8 mouse cellular contexts compared by ENCODE assay signal in the genomic region with DNA sequence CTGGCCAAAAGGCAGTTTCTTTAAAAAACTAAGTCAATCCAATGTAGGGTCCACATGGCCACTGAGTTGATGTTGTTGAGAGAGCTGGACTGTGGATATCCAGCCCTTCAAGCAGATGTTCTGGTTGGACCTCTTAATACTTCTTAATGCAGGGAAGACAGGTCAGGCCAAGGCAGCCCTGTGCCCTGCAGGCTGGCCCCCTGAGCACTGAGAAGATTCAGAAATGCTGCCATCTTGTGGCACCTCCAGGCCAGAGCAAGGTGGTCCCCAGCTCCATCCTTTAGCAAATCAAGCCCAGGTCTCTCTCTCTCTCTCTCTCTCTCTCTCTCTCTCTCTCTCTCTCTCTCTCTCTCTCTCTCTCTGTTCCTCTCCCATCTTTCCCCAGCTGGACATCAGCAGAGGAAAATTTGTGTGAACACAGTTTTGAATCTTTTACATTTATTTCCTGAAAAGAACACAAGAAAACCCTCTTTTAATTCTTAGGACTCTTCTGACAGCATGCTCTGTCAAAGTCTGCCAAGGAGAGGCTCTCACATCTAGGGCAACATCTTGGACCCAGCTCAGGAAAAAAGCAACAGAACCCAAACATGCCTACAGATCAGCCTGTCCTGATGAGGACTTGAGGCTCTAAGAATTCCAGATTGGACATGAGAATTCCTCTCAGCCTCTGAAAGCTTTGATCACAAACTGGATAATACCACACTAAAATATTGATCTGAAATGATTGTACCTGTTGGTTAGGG.
A peak's percentile ranks its signal among the peaks of the same experiment; 100 is the strongest.
DNase-seq lines count a peak whose midpoint lies in the region; ATAC-seq lines count a peak whose summit lies in the region.

No protein-coding gene starts in this region.

- no peaks in the 10 kb centered on the region for H3K36me3 ChIP-seq in embryonic facial prominence, embryonic 11.5 days (replicated peaks; ENCODE audit: control insufficient read depth, insufficient read depth, low read depth, low read length)

- H3K4me3 ChIP-seq in embryonic facial prominence, embryonic 11.5 days (ENCODE audit: low read depth, low read length): no peak overlapping the region

- no peaks in the 10 kb centered on the region for H3K9me3 ChIP-seq in embryonic facial prominence, embryonic 11.5 days (replicated peaks; ENCODE audit: control insufficient read depth, low read length)

- H3K4me2 ChIP-seq in embryonic facial prominence, embryonic 11.5 days (ENCODE audit: low read depth, low read length): no peak overlapping the region

- 0 out of 2 replicates have a peak, but pooled peaks have one; percentile 75 for ATAC-seq in embryonic facial prominence, embryonic 11.5 days (replicated peaks; ENCODE audit: insufficient number of reproducible peaks, low FRiP score, low TSS enrichment, low read depth)
- ATAC-seq in megakaryocyte, adult 5-6 weeks (ENCODE audit: poor library complexity, severe bottlenecking): peak; percentile 68

- H3K9ac ChIP-seq in embryonic facial prominence, embryonic 11.5 days (replicated peaks; ENCODE audit: low read length): no peak overlapping the region

- peak; percentile 18 to 45 for DNase-seq in adrenal gland, adult (ENCODE audit: inconsistent age in 2 of 2, low spot score in 1 of 2)
- no peak for DNase-seq in adrenal gland, adult 8-10 months
- peak; percentile 39 for DNase-seq in ovary, postnatal 14 days (ENCODE audit: low spot score)
- no peak for DNase-seq in ovary, adult 18-20 months (ENCODE audit: low spot score)
- DNase-seq in embryonic facial prominence, embryonic 11.5 days (ENCODE audit: low spot score): peak; percentile 80
- DNase-seq in kidney, adult 18-20 months: peak; percentile 48
- peak; percentile 43 for DNase-seq in thymus, postnatal 0 days (ENCODE audit: low spot score)

- H3K27me3 ChIP-seq in embryonic facial prominence, embryonic 11.5 days (ENCODE audit: control insufficient read depth, insufficient read depth, low read length): no peaks in the 10 kb centered on the region

- no peak overlapping the region for H3K27ac ChIP-seq in embryonic facial prominence, embryonic 11.5 days (replicated peaks; ENCODE audit: low read depth, low read length)

- no peaks in the 10 kb centered on the region for H3K4me1 ChIP-seq in embryonic facial prominence, embryonic 11.5 days (ENCODE audit: control insufficient read depth, insufficient read depth, low read length)

Comparison
In these comparisons a context has a peak if more than half of its experiments do, and no peak if none do; other contexts are left out.
1. DNase-seq: peak in adrenal gland, adult (2 of 2), ovary, postnatal 14 days (single experiment), embryonic facial prominence, embryonic 11.5 days (single experiment), kidney, adult 18-20 months (single experiment) and thymus, postnatal 0 days (single experiment); none in adrenal gland, adult 8-10 months (single experiment) and ovary, adult 18-20 months (single experiment).